ENCODE assay signal across 13 mouse cellular contexts in the genomic region with DNA sequence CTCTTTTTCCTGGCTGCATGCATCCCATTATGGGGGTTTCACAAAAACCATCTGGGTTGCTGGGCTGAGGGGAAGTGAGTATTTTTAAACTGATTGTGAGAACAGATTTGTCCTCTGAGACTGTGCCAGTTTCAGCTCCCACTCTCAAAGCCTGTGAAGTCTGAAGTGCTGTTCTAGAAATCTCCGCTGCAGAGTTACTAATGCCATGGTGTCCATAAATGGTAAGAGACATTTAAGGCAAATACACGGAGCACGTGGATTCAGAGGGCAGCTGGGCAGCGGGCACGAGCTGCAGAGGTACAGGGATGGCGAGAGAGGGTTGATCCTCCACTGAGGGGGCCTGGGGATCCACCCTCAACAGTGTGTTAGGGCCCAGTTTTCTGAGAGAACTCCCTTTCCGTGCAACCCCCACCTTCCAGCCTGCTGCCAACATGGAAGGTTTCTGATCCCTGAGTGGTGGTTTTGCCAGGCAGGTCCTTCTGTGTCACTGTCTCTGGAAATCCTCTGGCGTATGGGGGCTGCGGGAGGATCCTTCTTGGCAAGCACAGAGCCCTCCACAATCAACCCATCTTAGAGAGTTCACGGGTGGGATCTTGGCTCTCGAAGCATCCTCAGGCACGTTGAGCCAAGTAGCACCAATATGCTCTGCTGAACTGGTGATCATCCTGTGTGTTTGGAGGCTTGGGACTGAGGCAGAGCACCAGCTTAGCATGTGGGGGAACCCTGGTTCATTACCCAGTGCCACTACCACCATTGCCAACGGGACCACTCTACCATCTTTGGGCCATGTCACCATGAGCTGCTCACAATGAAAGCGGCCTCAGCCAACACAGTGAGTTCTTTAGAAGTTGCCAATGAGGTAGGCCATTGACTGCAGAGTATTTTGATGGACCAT. TPM values are rescaled to one million over a fixed set of nuclear protein-coding genes. Genes with fewer than 3 reads are reported as not detected.
A peak's percentile ranks its signal among the peaks of the same experiment; 100 is the strongest.
DNase-seq lines count a peak whose midpoint lies in the region; ATAC-seq lines count a peak whose summit lies in the region.
"Had no signal": no experiment of that assay in that cellular context is flagged by ENCODE, and none has a peak within 500 bp of the region (broad histone marks: within the 10 kb centered on the region; RNA-seq: fewer than 3 reads in every experiment).

No protein-coding gene starts in this region.

- no peak overlapping the region for H3K27ac ChIP-seq in hindbrain, embryonic 16.5 days (ENCODE audit: low read depth, low read length)
- H3K27ac ChIP-seq: hindbrain, embryonic 10.5 days; midbrain, embryonic 15.5 days had no signal

- no peaks in the 10 kb centered on the region for H3K4me1 ChIP-seq in hindbrain, embryonic 16.5 days (ENCODE audit: control insufficient read depth, insufficient read depth, low read depth, low read length)
- H3K4me1 ChIP-seq: midbrain, embryonic 15.5 days had no signal

- H3K9me3 ChIP-seq in hindbrain, embryonic 16.5 days (ENCODE audit: control insufficient read depth, low read length), result peaks cover 3% of the 10 kb centered on the region; the same call in 1 of the 2 replicates
- H3K9me3 ChIP-seq: midbrain, embryonic 15.5 days had no signal

- H3K36me3 ChIP-seq in hindbrain, embryonic 16.5 days (ENCODE audit: control insufficient read depth, insufficient read depth, low read length), result no peaks in the 10 kb centered on the region
- H3K36me3 ChIP-seq: hindbrain, embryonic 10.5 days; midbrain, embryonic 15.5 days had no signal

- ATAC-seq in frontal cortex, adult (ENCODE audit: low TSS enrichment), result peak; percentile 90
- ATAC-seq in hindbrain, embryonic 16.5 days, result no peak
- ATAC-seq: lung, postnatal 0 days; midbrain, embryonic 15.5 days had no signal

- H3K9ac ChIP-seq in hindbrain, embryonic 16.5 days (ENCODE audit: low read depth, low read length), result no peak overlapping the region
- H3K9ac ChIP-seq: midbrain, embryonic 15.5 days had no signal

- DNase-seq in cerebellum, postnatal 10 days, result peak; percentile 20 to 27
- DNase-seq in cerebellum, adult 18-20 months, result no peak
- DNase-seq in layer of hippocampus, postnatal 14 days (ENCODE audit: low spot score in 2 of 2), result peak; percentile 81 to 93
- peak; percentile 82 to 87 for DNase-seq in right cerebral cortex, adult 2 months (ENCODE audit: low spot score in 2 of 2)
- DNase-seq in adrenal gland, postnatal 10 days, result no peak
- no peak for DNase-seq in urinary bladder, adult 2 months (ENCODE audit: low spot score)
- DNase-seq: thymus, postnatal 4 days had no signal

- H3K4me2 ChIP-seq in hindbrain, embryonic 16.5 days (ENCODE audit: low read length), result no peak overlapping the region
- H3K4me2 ChIP-seq: midbrain, embryonic 15.5 days had no signal

- 90% methylated on average over 14 of the region's 14 CpGs for WGBS in hindbrain, embryonic 16.5 days

- no peak overlapping the region for H3K4me3 ChIP-seq in hindbrain, embryonic 16.5 days (ENCODE audit: low read length)
- H3K4me3 ChIP-seq: hindbrain, embryonic 10.5 days; midbrain, embryonic 15.5 days had no signal

- no peaks in the 10 kb centered on the region for H3K27me3 ChIP-seq in hindbrain, embryonic 16.5 days (replicated peaks; ENCODE audit: control insufficient read depth, insufficient read depth, low read length)
- H3K27me3 ChIP-seq: midbrain, embryonic 15.5 days had no signal

RNA-seq across cellular contexts. Expression of gene Rsph10b, which starts 10.6 kb away (rescaled TPM):
- 1 to 10 TPM; 3.0 to 5.4 TPM for total RNA-seq in layer of hippocampus, postnatal 14 days (2021)
- total RNA-seq in adrenal gland, postnatal 10 days (2021), result 1 to 10 TPM in 1 of 2 experiments, under 1 TPM in 1; 0.78 to 1.2 TPM
- 2.6 and 2.8 TPM in 2 replicates for polyA plus RNA-seq in urinary bladder, adult 2 months (2012; rRNA removed)
- 5.4 and 6.2 TPM in 2 replicates for polyA plus RNA-seq in hindbrain, embryonic 16.5 days (2015; fragmentation: Nextera tagmentation; extraction: Ambion mirVana)

RNA-seq across cellular contexts. Expression of gene Gm42421, which starts 15.5 kb away (rescaled TPM):
- total RNA-seq in layer of hippocampus, postnatal 14 days (2021), result 1 to 10 TPM; 1.5 to 1.9 TPM
- total RNA-seq in adrenal gland, postnatal 10 days (2021), result not detected
- 1.2 TPM in 2 replicates for polyA plus RNA-seq in urinary bladder, adult 2 months (2012; rRNA removed)
- polyA plus RNA-seq in hindbrain, embryonic 16.5 days (2015; fragmentation: Nextera tagmentation; extraction: Ambion mirVana), result 1.9 and 2.3 TPM in 2 replicates
- polyA plus RNA-seq: lung, postnatal 0 days had no signal

RNA-seq across cellular contexts. Expression of gene Pms2, which starts 33.7 kb away (rescaled TPM):
- 10 to 100 TPM; 19.0 to 21.9 TPM for total RNA-seq in layer of hippocampus, postnatal 14 days (2021)
- total RNA-seq in adrenal gland, postnatal 10 days (2021), result 10 to 100 TPM in 1 of 2 experiments, 1 to 10 TPM in 1; 8.8 to 12.5 TPM
- 6.5 and 7.1 TPM in 2 replicates for polyA plus RNA-seq in urinary bladder, adult 2 months (2012; rRNA removed)
- polyA plus RNA-seq in hindbrain, embryonic 16.5 days (2015; fragmentation: Nextera tagmentation; extraction: Ambion mirVana), result 24.0 and 25.9 TPM in 2 replicates

RNA-seq across cellular contexts. Expression of gene Aimp2, which starts 33.8 kb away (rescaled TPM):
- 10 to 100 TPM; 30.3 to 39.7 TPM for total RNA-seq in layer of hippocampus, postnatal 14 days (2021)
- total RNA-seq in adrenal gland, postnatal 10 days (2021), result 10 to 100 TPM; 34.3 to 38.6 TPM
- 46.7 and 53.3 TPM in 2 replicates for polyA plus RNA-seq in urinary bladder, adult 2 months (2012; rRNA removed)
- 92.4 and 94.6 TPM in 2 replicates for polyA plus RNA-seq in hindbrain, embryonic 16.5 days (2015; fragmentation: Nextera tagmentation; extraction: Ambion mirVana)

RNA-seq across cellular contexts. Expression of gene Ankrd61, which starts 46.0 kb away (rescaled TPM):
- total RNA-seq in layer of hippocampus, postnatal 14 days (2021), result under 1 TPM; 0.18 to 0.43 TPM
- not detected for total RNA-seq in adrenal gland, postnatal 10 days (2021)
- polyA plus RNA-seq in urinary bladder, adult 2 months (2012; rRNA removed), result 0.09 and 0.14 TPM in 2 replicates
- polyA plus RNA-seq in hindbrain, embryonic 16.5 days (2015; fragmentation: Nextera tagmentation; extraction: Ambion mirVana), result 0.22 and 0.41 TPM in 2 replicates
- total RNA-seq: heart, adult 8-10 months had no signal

Comparison
In these comparisons a context has a peak if more than half of its experiments do, and no peak if none do; other contexts are left out.
1. DNase-seq: peak in cerebellum, postnatal 10 days (2 of 2), layer of hippocampus, postnatal 14 days (2 of 2) and right cerebral cortex, adult 2 months (2 of 2); none in cerebellum, adult 18-20 months (0 of 2), adrenal gland, postnatal 10 days (single experiment) and urinary bladder, adult 2 months (single experiment).